In genomic region chr17:10037799-10038445, GRCm38 (mm10) we compare ENCODE assay signal across 9 mouse cellular contexts.
DNase-seq lines count a peak whose midpoint lies in the region; ATAC-seq and TF ChIP-seq lines count a peak whose summit lies in the region.
"Had no signal": no experiment of that assay in that cellular context is flagged by ENCODE, and none has a peak within 500 bp of the region (broad histone marks: within the 10 kb centered on the region; RNA-seq: fewer than 3 reads in every experiment).

No protein-coding gene starts in this region.

- no peak for ATAC-seq in kidney, postnatal 0 days (replicated peaks; ENCODE audit: low FRiP score, low read depth)
- no peak for ATAC-seq in megakaryocyte progenitor cell, adult 5-6 weeks (replicated peaks; ENCODE audit: poor library complexity)
- ATAC-seq: hindbrain, embryonic 16.5 days had no signal

- H3K4me1 ChIP-seq in kidney, postnatal 0 days (replicated peaks; ENCODE audit: insufficient read depth, low read length), result no peaks in the 10 kb centered on the region
- H3K4me1 ChIP-seq in thymus, adult 2 months (replicated peaks; ENCODE audit: control insufficient read depth, insufficient read depth, low read length), result no peaks in the 10 kb centered on the region

- no peak for TF ChIP-seq CTCF in left cerebral cortex, adult 2 months (IDR thresholded peaks at IDR 0.05)
- no peak for TF ChIP-seq CTCF in kidney, postnatal 0 days (IDR thresholded peaks at IDR 0.05; ENCODE audit: low read depth)
- TF ChIP-seq CTCF in thymus, adult 2 months (IDR thresholded peaks at IDR 0.05; ENCODE audit: borderline replicate concordance, control insufficient read depth, extremely low read depth, insufficient read depth, low read length, poor library complexity), result no peak

- no peak for TF ChIP-seq POLR2A in thymus, adult 2 months (IDR thresholded peaks at IDR 0.05; ENCODE audit: control insufficient read depth, extremely low read depth, insufficient read depth, low read length, poor library complexity)

- 51% methylated on average over 14 of the region's 14 CpGs for whole genome bisulfite sequencing in kidney, postnatal 0 days
- WGBS in thymus, adult 2 months, result 89% methylated on average over 14 of the region's 14 CpGs

- H3K36me3 ChIP-seq in kidney, postnatal 0 days (ENCODE audit: insufficient read depth, low read length), result no peaks in the 10 kb centered on the region
- no peaks in the 10 kb centered on the region for H3K36me3 ChIP-seq in thymus, adult 2 months (ENCODE audit: control insufficient read depth, insufficient read depth, low read length)

- no peak overlapping the region for H3K4me3 ChIP-seq in left cerebral cortex, adult 2 months
- H3K4me3 ChIP-seq in kidney, postnatal 0 days (replicated peaks; ENCODE audit: low read depth, low read length), result no peak overlapping the region
- H3K4me3 ChIP-seq in thymus, adult 2 months (ENCODE audit: control insufficient read depth, insufficient read depth, low read length), result no peak overlapping the region

- no peak overlapping the region for H3K9ac ChIP-seq in kidney, postnatal 0 days (ENCODE audit: low read depth, low read length)

- no peaks in the 10 kb centered on the region for H3K27me3 ChIP-seq in kidney, postnatal 0 days (ENCODE audit: insufficient read depth, low read length)
- no peaks in the 10 kb centered on the region for H3K27me3 ChIP-seq in thymus, adult 2 months (ENCODE audit: control insufficient read depth, insufficient read depth, low read length)

- intact Hi-C loops in left cerebral cortex, adult 2 months (cut with DNase I), result no loop called here

- DNase-seq in adrenal gland, postnatal 10 days, result peak; percentile 12
- DNase-seq in adrenal gland, postnatal 25 days, result no peak
- DNase-seq in left cerebral cortex, adult 2 months (ENCODE audit: extremely low spot score in 1 of 2, low spot score in 2 of 2), result no peak
- no peak for DNase-seq in left cerebral cortex, adult 8-10 months (ENCODE audit: low spot score in 2 of 2)
- peak; percentile 24 for DNase-seq in kidney, postnatal 0 days (ENCODE audit: low spot score)
- peak; percentile 26 for DNase-seq in skeletal muscle tissue, adult 2 months (ENCODE audit: low read depth, low spot score)
- no peak for DNase-seq in thymus, adult 2 months

- H3K9me3 ChIP-seq in kidney, postnatal 0 days (replicated peaks; ENCODE audit: low read length), result no peaks in the 10 kb centered on the region

- H3K4me2 ChIP-seq in kidney, postnatal 0 days (ENCODE audit: low read length), result no peak overlapping the region

- H3K27ac ChIP-seq in left cerebral cortex, adult 2 months, result peak overlapping the region; percentile 34
- H3K27ac ChIP-seq in kidney, postnatal 0 days, result peak overlapping the region; percentile 22; the same call in 1 of the 2 replicates
- no peak overlapping the region for H3K27ac ChIP-seq in thymus, adult 2 months (ENCODE audit: control insufficient read depth, insufficient read depth, low read length)

Comparison
In these comparisons a context has a peak if more than half of its experiments do, and no peak if none do; other contexts are left out.
1. DNase-seq: peak in adrenal gland, postnatal 10 days (single experiment), kidney, postnatal 0 days (single experiment) and skeletal muscle tissue, adult 2 months (single experiment); none in adrenal gland, postnatal 25 days (single experiment), left cerebral cortex, adult 2 months (0 of 2), left cerebral cortex, adult 8-10 months (0 of 2) and thymus, adult 2 months (single experiment).